Mouse (Mus musculus) right cerebral cortex, adult 18-20 months (tissue): ENCODE results near the gene Gm8926.
"Not testable (repeated sequence)": the region's sequence is repeated elsewhere in the genome, so short reads cannot be mapped to it uniquely, and the experiment has no call there.

Experiments
- DNase-seq: peaks from one replicate; pipeline ENCODE4 v3.0.0; 2022; ENCODE audit warnings: mixed read lengths

The Gm8926 gene

GRCm38 (mm10) chr5:11770248-11770647 is at the start of gene Gm8926:
TSS of gene Gm8926 (plus strand) at chr5:11770548.
- not testable (repeated sequence) for DNase-seq
